Mouse (Mus musculus) left cerebral cortex, postnatal 4 days (tissue): ENCODE results near the gene Zfp174. TPM values are rescaled to one million over a fixed set of nuclear protein-coding genes. Genes with fewer than 3 reads are reported as not detected.
"Not testable (repeated sequence)": the region's sequence is repeated elsewhere in the genome, so short reads cannot be mapped to it uniquely, and the experiment has no call there.

Experiments
- DNase-seq: peaks from one replicate; pipeline ENCODE4 v3.0.0-alpha.2; 2022
- intact Hi-C: fragments of 180-260 bp; cut with DNase I; formaldehyde crosslinking; loops from one replicate; pipeline ENCODE4 v1.15.1; 2025
- total RNA-seq, 2 experiments: library from RNA; stranded (reverse); gene quantifications; 2 replicates each; pipeline ENCODE4 v1.2.3; 2021

Gene Zfp174
- total RNA-seq, result 1 to 10 TPM; 5.9 to 6.1 TPM

- peak; percentile 94 for DNase-seq
- intact Hi-C loops, result no loop called here
These were observed at the start of gene Zfp174 for GRCm38 (mm10) chr16:3846711-3847518. TSS of gene Zfp174 (plus strand) at chr16:3847268.

DNA sequence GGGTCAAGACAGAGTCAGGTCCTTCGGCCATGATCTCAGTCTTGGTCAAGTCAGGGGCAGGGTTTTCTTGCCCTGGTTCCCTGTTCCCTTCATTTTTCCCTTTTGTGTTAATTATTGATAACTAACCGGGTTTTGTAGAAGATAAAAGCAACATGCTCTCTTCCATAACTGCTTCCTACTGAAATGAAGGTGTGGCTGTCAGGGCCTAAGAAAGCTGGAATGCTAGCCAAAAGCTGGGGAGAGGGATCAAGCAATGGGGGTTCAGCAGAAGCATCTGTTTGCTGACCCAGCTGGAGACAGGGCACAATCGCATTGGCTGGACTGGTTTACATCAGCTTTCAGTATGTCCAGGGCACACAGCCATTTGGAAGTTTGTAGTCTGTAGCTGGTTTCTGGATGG lies 38.9 kb upstream of the Zfp174 start:
- DNase-seq, result no peak
- intact Hi-C loops, result no loop called here

GRCm38 (mm10) chr16:3814667-3815066 lies 32.4 kb upstream of the Zfp174 start:
- intact Hi-C loops, DNase-seq: not testable (repeated sequence)

DNA sequence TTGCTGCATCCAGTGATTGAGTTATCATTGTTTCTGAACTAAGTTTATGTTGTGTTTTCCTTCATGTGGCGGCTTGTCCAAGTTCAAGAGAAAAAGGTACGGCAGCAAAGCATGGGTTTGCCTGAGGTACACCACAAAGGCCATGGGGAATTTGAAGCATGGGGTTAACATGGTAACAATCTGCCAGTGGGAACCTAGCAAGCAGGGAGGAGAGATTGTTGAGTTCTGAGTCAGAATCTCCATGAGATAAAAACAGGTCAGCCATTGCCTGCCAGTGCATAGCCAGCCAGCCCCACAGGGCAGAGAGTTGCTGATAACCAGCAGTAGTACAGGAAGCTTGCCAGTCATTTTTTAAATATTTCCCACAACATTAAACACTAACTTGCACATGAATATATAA lies 26.9 kb upstream of the Zfp174 start:
- no peak for DNase-seq
- intact Hi-C loops, result no loop called here

DNA sequence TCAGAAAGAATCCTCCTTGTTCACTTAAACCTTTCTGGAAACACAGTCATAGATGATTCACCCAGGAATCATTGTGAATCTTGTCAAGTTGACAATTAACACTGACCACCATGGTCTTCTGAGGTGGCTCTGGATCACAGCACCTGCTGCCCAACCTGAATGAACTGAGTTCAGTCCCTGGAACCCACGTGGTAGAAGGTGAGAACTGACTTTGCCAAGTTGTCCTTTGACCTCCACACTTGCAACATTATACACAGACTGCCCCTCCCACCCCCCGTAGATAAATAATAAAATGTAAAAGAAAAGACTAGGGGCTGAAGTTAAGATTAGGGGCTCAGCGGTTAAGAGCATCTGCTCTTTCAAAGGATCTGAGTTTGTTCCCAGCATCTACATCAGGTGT lies 19.0 kb upstream of the Zfp174 start:
- DNase-seq, result no peak
- intact Hi-C loops, result no loop called here

- intact Hi-C loops, result no loop called here
- DNase-seq, result no peak
These were observed 17.3 kb upstream of the Zfp174 start for GRCm38 (mm10) chr16:3829727-3830126.

DNA sequence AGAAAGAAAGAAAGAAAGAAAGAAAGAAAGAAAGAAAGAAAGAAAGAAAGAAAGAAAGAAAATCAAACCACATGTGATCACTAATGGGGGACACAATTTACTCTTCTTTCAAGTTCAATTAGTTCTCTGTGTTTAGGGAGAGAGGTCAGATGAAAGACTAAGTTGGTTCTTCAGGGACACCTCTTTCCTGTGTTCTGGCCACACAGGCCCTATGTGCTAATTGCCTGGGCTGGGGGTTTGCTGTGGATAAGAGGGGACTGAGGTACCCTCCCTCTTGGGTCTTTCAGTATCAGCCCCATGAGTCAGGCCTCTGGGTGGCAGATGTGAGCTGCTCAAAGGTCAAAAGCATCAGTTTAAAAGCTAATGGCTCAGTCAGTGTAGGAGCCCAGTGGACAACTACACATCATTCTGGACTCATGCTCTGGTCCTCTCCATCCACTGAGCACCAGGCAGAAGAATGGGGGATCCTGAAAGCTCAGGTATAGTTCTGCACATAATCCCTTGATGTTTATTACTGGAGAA lies 16.4 kb upstream of the Zfp174 start, which contains the start of gene Olfr15:
Gene Olfr15 (plus strand): TSS at position 291 of the 522 bp plus-strand sequence.
- intact Hi-C loops, result no loop called here
- no peak for DNase-seq

- intact Hi-C loops, result no loop called here
These were observed 11.6 kb upstream of the Zfp174 start for GRCm38 (mm10) chr16:3835461-3835860.

GRCm38 (mm10) chr16:3839157-3839885 lies 7.7 kb upstream of the Zfp174 start:
- DNase-seq, result no peak

More at GRCm38 (mm10) chr16:3835461-3835860, 11.6 kb upstream of the Zfp174 start:
- DNase-seq, result no peak

DNA sequence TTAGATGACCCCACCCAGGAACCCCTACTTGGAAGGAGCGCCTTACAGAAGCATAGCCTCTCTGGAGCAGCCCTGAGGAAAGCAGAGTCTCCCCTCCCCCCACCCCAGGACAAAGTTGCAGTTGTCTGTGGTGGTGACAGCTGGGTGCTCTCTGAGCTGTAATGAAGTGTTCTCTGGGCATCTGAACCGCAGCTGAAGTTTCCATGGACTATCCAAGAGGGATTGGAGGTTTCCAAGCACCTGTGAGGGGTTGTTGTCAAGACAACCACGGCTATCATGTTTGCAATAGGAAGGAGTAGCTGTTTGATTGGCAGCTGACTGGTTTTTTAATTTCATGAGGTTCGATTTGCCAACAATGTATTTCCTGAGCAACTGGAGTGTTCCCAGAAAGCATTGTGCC lies 4.1 kb upstream of the Zfp174 start:
- DNase-seq, result peak; percentile 13
- intact Hi-C loops, result no loop called here

More at GRCm38 (mm10) chr16:3839157-3839885, 7.7 kb upstream of the Zfp174 start:
- intact Hi-C loops, result no loop called here

DNA sequence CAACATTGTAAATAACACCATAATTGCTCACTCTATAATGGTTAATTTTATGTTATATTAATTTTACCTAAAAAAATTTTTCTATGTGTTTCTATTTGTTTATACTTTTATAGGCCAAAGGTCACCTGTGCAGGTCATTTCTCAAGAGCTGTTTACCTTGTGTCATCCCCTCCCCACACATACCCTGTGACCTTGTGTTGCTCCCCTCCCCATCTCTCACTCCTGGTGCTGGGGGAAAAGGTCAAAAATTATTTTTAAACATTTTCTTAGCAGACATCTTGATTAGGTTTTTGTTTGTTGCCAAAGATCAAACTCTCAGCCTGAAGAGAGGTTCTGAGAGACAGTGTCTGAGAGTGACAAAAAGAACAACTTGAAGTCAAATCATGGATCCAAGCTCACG lies 3.3 kb upstream of the Zfp174 start:
- intact Hi-C loops, result no loop called here
- no peak for DNase-seq

- DNase-seq, result no peak
- intact Hi-C loops, result no loop called here
These were observed 803 bp downstream of the Zfp174 start for GRCm38 (mm10) chr16:3847871-3848270.

GRCm38 (mm10) chr16:3848416-3848815 lies 1.3 kb downstream of the Zfp174 start:
- intact Hi-C loops, result no loop called here
- no peak for DNase-seq

DNA sequence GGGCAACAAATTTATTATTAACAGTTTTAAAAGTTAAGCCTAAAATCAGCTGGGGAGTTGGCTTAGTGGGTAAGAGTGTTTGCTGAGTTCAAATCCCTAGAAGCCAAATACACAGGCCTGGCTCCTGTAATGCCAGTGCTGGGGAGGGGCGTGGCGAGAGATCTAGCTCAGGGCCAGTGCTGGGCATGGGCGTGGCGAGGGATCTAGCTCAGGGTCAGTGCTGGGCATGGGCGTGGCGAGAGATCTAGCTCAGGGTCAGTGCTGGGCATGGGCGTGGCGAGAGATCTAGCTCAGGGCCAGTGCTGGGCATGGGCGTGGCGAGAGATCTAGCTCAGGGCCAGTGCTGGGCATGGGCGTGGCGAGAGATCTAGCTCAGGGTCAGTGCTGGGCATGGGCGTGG lies 4.2 kb downstream of the Zfp174 start:
- intact Hi-C loops, DNase-seq: not testable (repeated sequence)

DNA sequence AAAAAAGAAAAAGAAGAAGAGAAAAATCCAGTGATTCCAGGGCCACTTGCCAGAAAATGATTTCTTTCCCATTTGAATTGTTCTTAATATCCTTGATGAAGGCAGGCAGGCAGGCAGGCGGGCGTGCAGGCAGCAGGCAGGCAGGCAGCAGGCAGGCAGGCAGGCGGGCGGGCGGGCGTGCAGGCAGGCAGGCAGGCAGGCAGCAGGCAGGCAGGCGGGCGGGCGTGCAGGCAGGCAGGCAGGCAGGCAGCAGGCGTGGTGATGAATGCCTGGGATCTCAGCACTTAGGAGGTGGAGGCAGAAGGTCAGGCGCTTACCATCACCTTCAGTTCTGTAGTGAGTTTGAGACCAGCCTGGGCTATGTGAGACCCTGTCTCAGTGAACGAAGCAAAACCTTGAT lies 5.5 kb downstream of the Zfp174 start:
- intact Hi-C loops, result no loop called here
- no peak for DNase-seq

DNA sequence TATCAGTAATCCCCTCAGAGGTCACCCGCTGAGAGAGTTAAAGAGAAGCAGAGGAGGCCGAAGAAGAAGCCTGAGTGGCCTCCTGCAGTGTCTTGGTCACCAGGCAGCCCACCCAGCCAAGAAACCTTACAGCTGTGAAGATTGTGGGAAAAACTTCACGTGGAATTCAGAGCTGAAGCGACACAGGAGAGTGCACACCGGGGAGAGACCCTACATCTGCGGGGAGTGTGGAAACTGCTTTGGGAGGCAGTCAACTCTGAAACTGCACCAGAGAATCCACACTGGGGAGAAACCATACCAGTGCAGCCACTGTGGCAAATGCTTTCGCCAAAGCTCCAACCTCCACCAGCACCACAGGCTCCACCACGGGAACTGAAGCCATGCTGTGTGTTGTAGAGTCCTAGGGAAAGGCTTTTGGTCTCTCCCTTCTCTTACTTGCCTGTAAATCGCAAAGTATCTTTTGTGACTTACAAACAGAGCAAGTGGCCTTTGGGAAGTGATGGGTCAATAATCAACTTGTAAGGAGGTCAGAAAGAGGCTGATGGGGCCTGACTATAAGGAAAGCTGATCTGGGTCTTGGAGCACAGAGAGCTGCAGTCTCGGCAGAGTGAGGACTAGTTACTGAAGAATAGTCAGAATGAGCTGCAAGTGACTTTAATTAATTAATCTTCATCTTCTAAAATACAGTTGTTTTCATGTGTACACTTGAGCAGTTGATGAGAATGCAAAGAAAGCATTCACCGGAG lies 7.5 kb downstream of the Zfp174 start:
- intact Hi-C loops, result no loop called here
- DNase-seq, result no peak

DNA sequence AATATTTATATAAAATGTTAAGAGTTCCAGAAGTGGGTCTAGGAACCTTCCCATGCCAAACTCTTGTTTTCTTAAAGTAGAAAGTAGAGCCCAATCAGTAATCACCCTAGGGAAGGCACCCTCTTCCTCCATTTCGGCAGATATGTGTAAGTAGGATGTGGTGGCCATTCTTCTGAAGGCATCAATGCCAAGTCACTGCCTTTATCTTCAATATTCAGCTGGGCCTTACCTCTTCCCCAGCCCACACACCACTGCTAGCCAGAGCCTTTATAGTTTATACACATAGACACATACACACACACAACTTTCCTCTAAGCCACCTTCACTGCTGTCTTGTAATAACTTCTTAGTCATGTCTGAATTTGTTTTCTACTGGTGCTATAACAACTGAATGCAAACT lies 8.7 kb downstream of the Zfp174 start:
- intact Hi-C loops, result no loop called here
- no peak for DNase-seq

DNA sequence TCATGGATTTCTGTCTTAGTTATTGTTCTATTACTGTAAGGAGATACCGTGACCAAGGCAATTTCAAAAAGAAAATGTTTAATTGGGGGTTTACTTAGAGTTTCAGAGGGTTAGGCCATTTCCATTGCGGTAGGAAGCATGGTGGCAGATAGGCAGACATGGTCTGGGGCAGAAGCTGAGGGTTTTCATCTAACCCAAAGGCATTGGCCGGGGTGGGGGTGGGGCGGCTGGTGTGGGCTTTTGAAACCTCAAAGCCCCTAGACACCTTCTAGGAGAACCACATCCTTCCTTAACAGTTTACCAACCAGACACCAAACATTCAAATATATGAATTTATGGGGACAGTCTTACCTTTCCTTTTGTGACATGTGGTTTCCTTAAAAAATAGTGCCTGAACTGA lies 12.2 kb downstream of the Zfp174 start:
- DNase-seq, result no peak
- intact Hi-C loops, result no loop called here

GRCm38 (mm10) chr16:3871815-3872214 lies 24.7 kb downstream of the Zfp174 start:
- DNase-seq, result no peak
- intact Hi-C loops, result no loop called here

DNA sequence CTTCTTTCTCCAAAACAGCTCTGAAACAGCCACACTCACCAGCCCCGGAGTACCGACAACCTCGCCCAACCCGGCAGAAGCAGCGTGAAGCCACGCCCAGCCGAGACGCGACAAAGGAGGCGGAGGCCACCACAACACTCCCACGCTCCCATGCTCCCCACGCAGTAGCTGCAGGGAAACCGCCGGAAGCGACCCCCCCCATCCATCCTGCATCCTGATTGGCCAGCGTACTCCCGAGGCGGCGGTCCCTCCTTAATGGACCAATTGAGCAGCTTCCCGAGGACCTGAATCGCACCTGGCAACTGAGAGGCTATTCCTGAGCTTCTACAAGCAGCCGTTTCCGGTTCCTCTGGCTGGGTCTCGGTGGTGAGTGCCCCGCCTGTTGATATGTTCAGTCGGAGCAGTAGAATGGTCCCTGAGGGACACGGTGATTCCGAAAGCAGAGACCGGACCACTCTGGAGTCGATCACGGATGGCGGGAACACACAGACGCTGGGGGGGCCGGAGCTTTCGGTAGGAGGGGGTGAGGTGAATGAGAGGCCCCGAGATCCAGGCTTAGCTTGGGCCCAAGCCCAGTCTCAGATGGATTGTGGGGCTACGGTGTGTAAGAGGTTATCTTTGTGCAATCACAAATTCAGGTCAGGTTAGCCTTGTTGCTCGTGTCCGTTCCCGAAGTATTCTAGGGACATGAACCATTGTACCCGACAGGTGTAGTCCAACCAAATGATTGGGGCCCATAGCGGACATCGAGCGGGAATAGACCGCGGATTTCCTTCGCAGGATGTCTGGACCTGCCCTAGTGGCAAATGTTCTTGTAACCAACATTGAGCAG lies 25.4 kb downstream of the Zfp174 start, which contains the start of gene Naa60:
Gene Naa60 (plus strand): TSS at position 160 of the 832 bp plus-strand sequence.
- DNase-seq, result peak; percentile 94
- intact Hi-C loops, result no loop called here
